Mouse (Mus musculus) lung, adult 2 months (tissue): ENCODE results near the gene Srrt.
A peak's percentile ranks its signal among the peaks of the same experiment; 100 is the strongest.

Experiments used
- CTCF ChIP-seq: fragments of 200-500 bp; IDR thresholded peaks from 2 replicates; pipeline ENCODE4 v1.5.1; 2011; ENCODE audit warnings: mild to moderate bottlenecking, low read length, control low read depth; ENCODE audit not compliant: insufficient read depth
- POLR2A ChIP-seq: fragments of 200-500 bp; IDR thresholded peaks from 2 replicates; pipeline ENCODE4 v1.6.1; 2011; ENCODE audit warnings: low read depth, mild to moderate bottlenecking, control low read depth, low read length, borderline replicate concordance; ENCODE audit errors: extremely low read depth

GRCm38 (mm10) chr5:137352011-137352975 is 44.8 kb upstream of the Srrt start:
- TF ChIP-seq POLR2A (peak; percentile 93; the same call in 1 of the 2 replicates), CTCF (no peak)
